Mouse (Mus musculus) heart, adult 9 months (tissue): ENCODE results near the gene Zfand3.

Experiments used
- DNase-seq, 2 experiments: peaks; one replicate each; pipeline ENCODE4 v3.0.0; 2022; ENCODE audit warnings: low spot score in 2 of 2

The Zfand3 gene

GRCm38 (mm10) chr17:30051523-30052346, 47.2 kb downstream of the Zfand3 start:
- peak in 1 of 2 experiments; percentile 27 for DNase-seq

DNA sequence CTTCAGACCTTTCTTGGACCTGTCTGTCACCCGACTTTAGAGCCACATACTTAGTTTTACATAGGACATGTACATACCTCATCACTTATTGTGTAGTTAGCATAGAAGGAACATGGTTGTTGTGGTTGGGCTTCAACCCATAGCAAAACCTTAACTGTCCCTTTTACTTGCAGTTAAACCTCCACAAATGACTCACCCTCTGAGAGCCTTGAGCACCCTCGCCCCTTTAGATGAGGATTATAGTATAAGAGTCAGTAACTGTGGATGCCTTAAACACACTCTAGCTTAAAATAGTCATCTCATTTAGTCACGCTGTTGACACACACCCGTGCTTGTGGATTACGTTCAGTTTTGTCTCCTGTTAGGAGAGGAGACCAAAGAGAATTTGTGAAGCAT, 47.8 kb downstream of the Zfand3 start:
- no peak for DNase-seq

- peak in 1 of 2 experiments; percentile 14 for DNase-seq
These were observed 48.9 kb downstream of the Zfand3 start for GRCm38 (mm10) chr17:30053463-30053862.

DNA sequence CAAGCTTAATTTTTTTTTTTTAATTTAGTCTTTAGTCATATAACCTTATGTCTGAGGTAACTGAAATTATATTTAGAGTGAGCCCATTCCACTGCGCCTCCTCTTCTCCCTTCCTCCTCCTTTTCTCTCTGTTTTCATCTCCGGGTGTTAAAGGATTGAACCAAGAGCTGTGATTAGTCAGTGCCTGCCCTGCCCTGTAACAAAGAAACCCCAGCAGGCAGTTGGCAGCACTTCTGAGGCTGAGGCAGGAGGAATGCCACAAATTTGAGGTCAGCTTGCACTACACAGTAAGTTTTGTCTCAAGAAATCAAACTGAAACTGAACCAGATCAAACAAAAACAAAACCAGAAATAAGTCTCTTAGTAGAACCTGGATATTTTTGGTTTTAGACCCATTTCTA, 49.3 kb downstream of the Zfand3 start:
- no peak for DNase-seq

- DNase-seq, result peak; percentile 28 to 47
These were observed 51.7 kb downstream of the Zfand3 start for GRCm38 (mm10) chr17:30056226-30056625.

- DNase-seq, result peak; percentile 32 to 40
These were observed 54.1 kb downstream of the Zfand3 start for GRCm38 (mm10) chr17:30058594-30058993.

GRCm38 (mm10) chr17:30059066-30059465, 54.5 kb downstream of the Zfand3 start:
- no peak for DNase-seq

DNA sequence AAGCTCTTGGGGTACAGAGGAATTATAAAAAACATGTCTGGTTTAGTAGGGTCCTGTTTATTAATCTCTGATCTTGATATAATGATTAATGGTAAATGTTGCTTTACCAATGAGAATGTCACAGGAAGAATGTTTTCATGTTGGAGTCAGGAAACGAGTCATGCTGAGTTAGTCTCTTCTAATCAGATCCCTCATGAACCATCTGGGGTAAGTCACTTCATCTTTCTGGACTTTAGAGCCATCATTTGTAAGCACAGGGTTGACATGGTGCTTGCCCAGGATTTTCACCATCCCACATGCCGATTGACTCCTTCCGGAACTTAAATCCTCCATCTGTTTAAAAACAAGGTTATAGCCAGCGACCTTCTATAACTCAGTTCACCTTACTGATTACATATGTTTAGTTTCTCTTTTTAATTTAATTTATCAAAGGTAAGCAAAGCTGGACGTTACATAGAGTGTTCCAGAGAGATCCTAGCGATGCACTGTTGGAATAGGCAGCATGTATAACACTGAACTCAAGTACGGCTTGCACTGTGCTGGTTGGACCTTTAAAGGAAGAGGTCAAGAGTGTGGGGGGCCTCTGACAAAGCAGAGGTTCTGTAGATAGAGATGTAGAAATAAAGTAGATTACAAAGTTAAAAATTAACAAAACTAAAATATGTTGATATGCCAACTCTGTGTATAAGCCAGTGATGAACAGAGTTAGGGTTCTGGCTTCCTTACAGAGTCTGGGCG, 56.7 kb downstream of the Zfand3 start:
- no peak for DNase-seq

DNA sequence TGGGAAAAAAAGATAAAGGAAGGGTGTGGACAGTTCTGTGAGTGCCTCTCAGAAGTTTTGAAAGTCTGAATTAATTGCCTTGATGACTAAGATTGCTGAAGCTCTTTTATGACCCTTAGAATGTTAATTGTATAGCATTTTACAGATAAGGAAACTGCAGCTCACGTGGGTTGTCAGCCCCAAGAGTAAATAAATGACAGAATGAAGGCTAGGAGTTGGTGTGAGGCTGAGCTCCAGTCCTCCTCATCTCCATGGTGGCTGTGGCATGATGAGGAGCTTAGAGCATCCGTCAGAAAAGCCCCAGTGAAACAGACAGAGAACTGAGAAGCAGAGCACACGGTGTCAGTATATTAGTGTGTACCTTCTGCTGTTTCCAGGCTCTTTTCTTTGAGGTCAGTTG, 59.3 kb downstream of the Zfand3 start:
- no peak for DNase-seq

- DNase-seq, result no peak
These were observed 60.2 kb downstream of the Zfand3 start for GRCm38 (mm10) chr17:30064746-30065145.

- DNase-seq, result no peak
These were observed 65.2 kb downstream of the Zfand3 start for GRCm38 (mm10) chr17:30069776-30070175.

- no peak for DNase-seq
These were observed 66.1 kb downstream of the Zfand3 start for GRCm38 (mm10) chr17:30070631-30071030.

DNA sequence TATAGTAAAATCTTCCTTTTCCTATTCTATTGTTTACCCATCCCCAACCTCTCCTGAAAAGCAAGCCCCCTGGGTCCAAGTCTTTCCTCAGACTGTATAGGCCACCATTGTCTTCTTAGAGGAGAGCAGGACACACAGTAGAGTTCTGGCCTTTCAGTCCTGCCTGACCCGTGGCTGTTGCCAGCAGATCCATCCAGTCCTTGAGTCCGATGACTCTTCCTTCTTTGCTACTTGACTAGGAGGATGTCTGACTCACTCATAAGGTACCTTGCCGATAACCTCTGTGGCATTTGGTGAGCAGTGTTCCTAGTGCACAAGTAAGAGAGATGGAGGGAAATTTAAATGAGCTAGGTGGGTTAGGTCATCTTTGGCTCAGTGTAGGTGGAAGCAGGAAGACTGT, 68.1 kb downstream of the Zfand3 start:
- DNase-seq, result no peak

GRCm38 (mm10) chr17:30075896-30076295, 71.4 kb downstream of the Zfand3 start:
- DNase-seq, result no peak

DNA sequence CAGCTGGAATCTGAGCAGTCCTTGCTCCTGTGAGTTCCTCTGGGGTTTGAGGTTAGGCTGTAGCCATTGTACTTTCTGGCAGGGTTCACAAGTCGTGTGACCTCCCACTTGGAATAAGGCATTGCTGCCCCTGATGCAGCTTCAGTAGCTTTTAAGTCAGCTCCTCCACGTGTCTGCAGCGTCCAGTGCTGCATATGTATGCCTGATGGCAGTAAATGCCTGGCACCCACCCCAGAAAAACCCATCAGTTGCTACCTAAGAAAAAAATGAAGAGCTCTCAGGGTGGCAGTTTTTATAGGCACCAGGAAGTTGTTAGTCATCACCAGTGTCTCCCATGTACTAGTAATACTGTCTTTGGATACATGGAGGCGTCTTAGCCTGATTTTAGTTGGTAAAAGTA, 79.5 kb downstream of the Zfand3 start:
- DNase-seq, result no peak

GRCm38 (mm10) chr17:30086695-30087094, 82.2 kb downstream of the Zfand3 start:
- no peak for DNase-seq

GRCm38 (mm10) chr17:30088431-30088830, 83.9 kb downstream of the Zfand3 start:
- no peak for DNase-seq

DNA sequence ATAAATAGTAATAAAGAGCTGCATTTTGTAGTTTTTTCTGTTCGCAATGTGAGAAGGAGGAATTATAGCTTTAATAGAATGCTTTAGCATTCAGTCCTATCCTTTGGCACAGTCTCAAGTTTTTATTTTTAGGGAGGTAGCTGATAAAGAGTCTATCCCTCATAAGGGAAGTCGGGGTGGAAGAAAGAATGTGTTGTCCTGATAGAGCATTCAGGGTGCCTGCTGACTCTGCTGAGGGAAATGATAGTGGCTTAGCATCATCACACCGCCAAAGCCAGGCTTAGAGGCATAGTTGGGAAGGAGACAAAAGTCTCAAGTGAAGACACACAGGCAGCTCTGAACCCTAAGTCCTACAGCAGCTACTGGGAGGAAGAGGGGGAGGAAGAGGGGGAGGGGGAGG, 85.9 kb downstream of the Zfand3 start:
- DNase-seq, result peak; percentile 14 to 26

- no peak for DNase-seq
These were observed 88.7 kb downstream of the Zfand3 start for GRCm38 (mm10) chr17:30093148-30093749.

- DNase-seq, result no peak
These were observed 92.6 kb downstream of the Zfand3 start for GRCm38 (mm10) chr17:30097156-30097555.

DNA sequence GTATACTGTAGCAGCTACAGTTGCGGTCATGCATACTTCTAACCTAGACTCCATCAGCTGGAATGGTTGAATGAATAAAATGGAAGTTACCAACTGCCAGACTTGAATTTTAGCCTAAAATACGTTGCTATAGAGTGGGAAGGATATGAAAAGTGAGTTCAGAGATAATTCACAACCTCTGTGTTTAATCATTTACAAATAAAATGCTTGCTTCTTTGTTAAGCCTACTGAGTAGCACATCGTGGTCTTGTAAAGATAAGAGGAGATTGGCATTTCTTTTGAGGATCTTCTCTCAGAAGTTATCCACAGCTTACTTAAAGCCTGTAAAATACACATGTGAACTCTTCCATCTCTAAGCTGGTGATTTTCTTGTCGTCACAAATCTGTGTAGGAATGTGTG, 93.1 kb downstream of the Zfand3 start:
- no peak for DNase-seq

GRCm38 (mm10) chr17:30099670-30100069, 95.1 kb downstream of the Zfand3 start:
- no peak for DNase-seq

DNA sequence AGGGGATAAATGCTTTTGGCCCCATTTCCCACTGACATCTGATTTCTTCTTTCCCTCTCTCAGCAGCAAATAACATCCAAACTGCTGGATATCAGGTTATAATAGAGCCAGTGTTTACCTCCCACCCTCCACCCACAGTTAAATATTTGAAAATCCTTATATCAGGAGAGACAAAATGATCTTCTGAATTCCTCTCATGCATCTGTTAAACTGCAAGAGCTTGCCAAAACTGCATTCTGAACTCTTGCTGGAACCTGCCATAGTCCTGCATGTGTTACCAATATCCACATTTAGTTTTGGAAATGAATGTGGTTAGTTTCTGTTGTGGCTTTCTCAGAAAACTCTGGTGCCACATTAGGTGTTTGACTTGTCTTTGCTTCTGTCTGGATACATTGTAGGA, 97.3 kb downstream of the Zfand3 start:
- no peak for DNase-seq
